In the genomic region with DNA sequence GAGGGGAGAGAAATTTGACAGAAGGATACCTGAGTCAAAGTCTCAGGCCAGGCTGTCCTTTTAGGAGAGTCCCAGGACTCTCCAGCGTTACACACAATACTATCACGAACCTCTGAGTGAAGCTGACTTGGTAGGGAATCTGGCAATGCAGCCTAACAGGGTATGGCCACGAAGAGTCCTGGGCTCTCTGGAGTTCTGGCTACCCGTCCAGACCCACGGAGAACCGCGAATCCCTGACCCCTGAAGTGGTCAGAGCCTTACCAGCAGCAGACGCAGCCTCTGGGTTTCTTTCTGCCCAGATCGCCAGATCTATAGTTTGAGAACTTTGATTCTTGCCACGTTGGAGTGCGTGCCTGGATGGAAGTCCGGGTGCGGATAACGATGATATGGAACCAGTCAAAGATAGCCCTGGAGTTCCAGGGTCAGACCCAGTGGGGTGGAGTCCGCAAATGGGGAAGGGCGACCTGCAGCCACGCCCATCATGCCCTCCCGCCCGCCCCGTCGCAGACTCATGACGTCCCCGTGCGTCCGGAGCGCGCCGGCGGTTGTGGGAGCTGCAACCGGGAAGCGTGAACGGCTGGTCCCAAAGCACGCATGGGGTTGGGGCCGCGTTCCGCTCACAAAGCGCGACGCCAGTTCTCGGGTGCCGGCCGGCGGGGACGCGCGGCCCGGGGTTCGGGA, we compare ENCODE assay signal across 8 mouse cellular contexts. TPM values are rescaled to one million over a fixed set of nuclear protein-coding genes. Genes with fewer than 3 reads are reported as not detected.
DNase-seq lines count a peak whose midpoint lies in the region; ATAC-seq lines count a peak whose summit lies in the region.

Dhrs1 (minus strand) TSS at position 511 of the 681 bp plus-strand sequence.
Nop9 (plus strand) TSS at position 514 of the 681 bp plus-strand sequence.

- H3K4me2 ChIP-seq in hindbrain, embryonic 14.5 days (replicated peaks) = peak within 1 kb of the TSS; percentile 96

- peak; percentile 86 for ATAC-seq in hindbrain, embryonic 14.5 days (ENCODE audit: low FRiP score)

- 2% methylated on average over 48 of the region's 48 CpGs for WGBS in hindbrain, embryonic 14.5 days

- peak within 1 kb of the TSS; percentile 75 for H3K9ac ChIP-seq in hindbrain, embryonic 14.5 days

- peaks cover 32% of the 10 kb centered on the region for H3K36me3 ChIP-seq in hindbrain, embryonic 14.5 days (replicated peaks; ENCODE audit: control insufficient read depth, insufficient read depth)

- DNase-seq in T-cell, adult 2 months (ENCODE audit: low spot score) = peak; percentile 80
- DNase-seq in cerebellum, postnatal 36 days = peak; percentile 82 to 87
- peak; percentile 84 to 86 for DNase-seq in frontal cortex, postnatal 36 days (ENCODE audit: low spot score in 2 of 2)
- peak; percentile 79 for DNase-seq in hindbrain, embryonic 14.5 days (ENCODE audit: low spot score)
- DNase-seq in left cerebral cortex, adult 11 months (ENCODE audit: low spot score) = peak; percentile 74
- DNase-seq in lung, postnatal 36 days = peak; percentile 88
- peak; percentile 84 for DNase-seq in retina, embryonic 14.5 days (ENCODE audit: low spot score)
- peak; percentile 85 to 87 for DNase-seq in thymus, postnatal 36 days

- H3K27me3 ChIP-seq in hindbrain, embryonic 14.5 days (ENCODE audit: control insufficient read depth, insufficient read depth, low read length) = no peaks in the 10 kb centered on the region

- peaks cover 16% of the 10 kb centered on the region for H3K4me1 ChIP-seq in hindbrain, embryonic 14.5 days (replicated peaks; ENCODE audit: control insufficient read depth, insufficient read depth, low read length)

- H3K9me3 ChIP-seq in hindbrain, embryonic 14.5 days (ENCODE audit: control insufficient read depth, low read length) = no peaks in the 10 kb centered on the region

- H3K27ac ChIP-seq in hindbrain, embryonic 14.5 days = no peak within 1 kb of the TSS

- peak within 1 kb of the TSS; percentile 85 for H3K4me3 ChIP-seq in hindbrain, embryonic 14.5 days (replicated peaks; ENCODE audit: low read length)

RNA-seq across cellular contexts. Expression of gene Dhrs1, which starts in this region (rescaled TPM):
- 70.8 and 72.3 TPM in 2 replicates for polyA plus RNA-seq in hindbrain, embryonic 14.5 days (2014; fragmentation: Nextera tagmentation; extraction: Ambion mirVana)

RNA-seq across cellular contexts. Expression of gene Nop9, which starts in this region (rescaled TPM):
- 31.4 and 33.0 TPM in 2 replicates for polyA plus RNA-seq in hindbrain, embryonic 14.5 days (2014; fragmentation: Nextera tagmentation; extraction: Ambion mirVana)
